Mouse (Mus musculus): ENCODE data around the gene Fam173a. TPM values are rescaled to one million over a fixed set of nuclear protein-coding genes. Genes with fewer than 3 reads are reported as not detected.
"Not testable (repeated sequence)": the region's sequence is repeated elsewhere in the genome, so short reads cannot be mapped to it uniquely, and the experiment has no call there.

The Fam173a gene
- polyA plus RNA-seq, 1 experiment from 2014 or later, result 57.1 TPM

GRCm38 (mm10) chr17:25808789-25809605, 16.3 kb upstream of the Fam173a start, which contains the start of gene Fbxl16:
Fbxl16 (plus strand) TSS chr17:25809085.
- Histone ChIP-seq H3K27me3 (ENCODE audit: control insufficient read depth, insufficient read depth, low read depth, low read length) (peaks cover 55% of the 10 kb centered on the region), H3K27ac (ENCODE audit: low read length) (no peak within 1 kb of the TSS), H3K4me3 (ENCODE audit: low read depth, low read length) (peak within 1 kb of the TSS; percentile 56), H3K9ac (ENCODE audit: low read depth, low read length) (peak within 1 kb of the TSS; percentile 8; the same call in 1 of the 2 replicates), H3K4me1 (ENCODE audit: control insufficient read depth, low read depth, low read length) (peaks cover 9% of the 10 kb centered on the region), H3K36me3 (ENCODE audit: control insufficient read depth, insufficient read depth) (no peaks in the 10 kb centered on the region), H3K4me2 (ENCODE audit: low read depth, low read length) (peak within 1 kb of the TSS; percentile 67), H3K9me3 (replicated peaks; ENCODE audit: control insufficient read depth, low read length) (no peaks in the 10 kb centered on the region)
- under 1% methylated on average over 91 of the region's 100 CpGs for WGBS (ENCODE audit: insufficient replicate concordance)
- ATAC-seq (ENCODE audit: low read depth), result peak; percentile 66; the same call in 1 of the 2 replicates

DNA sequence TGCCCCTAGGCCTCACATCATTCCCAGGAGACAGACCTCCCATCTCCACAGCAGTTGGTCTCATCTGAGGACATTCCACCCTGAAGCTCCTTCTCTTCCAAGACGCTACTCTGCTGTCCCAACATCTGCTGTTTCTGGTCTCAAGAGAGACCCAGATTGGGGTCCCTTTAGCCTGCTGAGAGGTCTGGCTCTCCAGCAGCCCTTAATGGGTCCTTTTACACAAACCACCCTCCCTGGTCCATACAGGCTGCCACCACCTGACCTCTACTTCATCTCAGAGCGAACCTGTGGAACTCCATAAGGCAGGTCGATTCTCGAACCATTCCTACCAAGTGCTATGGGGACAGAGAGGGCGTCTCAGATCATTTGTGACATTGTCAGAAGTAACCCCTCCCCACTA, 15.3 kb upstream of the Fam173a start:
- H3K27me3 ChIP-seq (ENCODE audit: control insufficient read depth, insufficient read depth, low read depth, low read length), result peaks cover 50% of the 10 kb centered on the region

DNA sequence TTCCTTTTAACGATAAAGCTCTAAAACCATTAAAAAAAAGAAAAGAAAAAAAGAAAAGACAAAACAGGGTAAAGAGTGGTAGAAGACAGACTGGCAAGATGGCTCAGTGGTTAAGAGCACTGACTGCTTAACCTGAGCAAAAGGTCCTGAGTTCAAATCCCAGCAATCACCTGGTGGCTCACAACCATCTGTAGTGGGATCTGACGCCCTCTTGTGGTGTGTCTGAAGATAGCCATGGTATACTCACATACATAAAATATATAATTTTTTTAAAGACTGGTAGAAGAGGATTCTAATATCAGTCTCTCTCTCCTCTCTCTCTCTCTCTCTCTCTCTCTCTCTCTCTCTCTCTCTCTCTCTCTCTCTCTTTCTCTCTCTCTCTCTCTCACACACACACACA, 14.8 kb upstream of the Fam173a start:
- H3K27me3 ChIP-seq (ENCODE audit: control insufficient read depth, insufficient read depth, low read depth, low read length), result peaks cover 49% of the 10 kb centered on the region
- not testable (repeated sequence) for H3K36me3 ChIP-seq (ENCODE audit: control insufficient read depth, insufficient read depth); ATAC-seq (ENCODE audit: low read depth); H3K9ac ChIP-seq (ENCODE audit: low read depth, low read length); H3K27ac ChIP-seq (ENCODE audit: low read length); H3K4me2 ChIP-seq (ENCODE audit: low read depth, low read length); H3K4me1 ChIP-seq (ENCODE audit: control insufficient read depth, low read depth, low read length); H3K4me3 ChIP-seq (ENCODE audit: low read depth, low read length); H3K9me3 ChIP-seq (replicated peaks; ENCODE audit: control insufficient read depth, low read length)
- 29% methylated on average over 2 of the region's 2 CpGs for WGBS (ENCODE audit: insufficient replicate concordance)

More for the DNA sequence above, 15.3 kb upstream of the Fam173a start:
- Histone ChIP-seq H3K36me3 (ENCODE audit: control insufficient read depth, insufficient read depth) (no peaks in the 10 kb centered on the region), H3K4me1 (ENCODE audit: control insufficient read depth, low read depth, low read length) (peaks cover 9% of the 10 kb centered on the region), H3K4me3 (ENCODE audit: low read depth, low read length) (no peak overlapping the region), H3K9ac (ENCODE audit: low read depth, low read length) (no peak overlapping the region), H3K9me3 (replicated peaks; ENCODE audit: control insufficient read depth, low read length) (no peaks in the 10 kb centered on the region), H3K27ac (ENCODE audit: low read length) (no peak overlapping the region), H3K4me2 (ENCODE audit: low read depth, low read length) (no peak overlapping the region)
- no peak for ATAC-seq (ENCODE audit: low read depth)
- 33% methylated on average over 5 of the region's 5 CpGs for WGBS (ENCODE audit: insufficient replicate concordance)

- H3K4me2 ChIP-seq (ENCODE audit: low read depth, low read length), result no peak overlapping the region
- H3K9ac ChIP-seq (ENCODE audit: low read depth, low read length), result no peak overlapping the region
- H3K36me3 ChIP-seq (ENCODE audit: control insufficient read depth, insufficient read depth), result no peaks in the 10 kb centered on the region
- no peak overlapping the region for H3K4me3 ChIP-seq (ENCODE audit: low read depth, low read length)
- WGBS (ENCODE audit: insufficient replicate concordance), result 64% methylated on average over 4 of the region's 4 CpGs
- no peak for ATAC-seq (ENCODE audit: low read depth)
- H3K27me3 ChIP-seq (ENCODE audit: control insufficient read depth, insufficient read depth, low read depth, low read length), result peaks cover 47% of the 10 kb centered on the region
- H3K27ac ChIP-seq (ENCODE audit: low read length), result no peak overlapping the region
- H3K4me1 ChIP-seq (ENCODE audit: control insufficient read depth, low read depth, low read length), result peaks cover 9% of the 10 kb centered on the region
- H3K9me3 ChIP-seq (replicated peaks; ENCODE audit: control insufficient read depth, low read length), result no peaks in the 10 kb centered on the region
These were observed 13.8 kb upstream of the Fam173a start for GRCm38 (mm10) chr17:25806507-25806906.

GRCm38 (mm10) chr17:25802825-25803517, 10.3 kb upstream of the Fam173a start:
- Histone ChIP-seq H3K9ac (ENCODE audit: low read depth, low read length) (no peak overlapping the region), H3K4me3 (ENCODE audit: low read depth, low read length) (no peak overlapping the region), H3K27ac (ENCODE audit: low read length) (no peak overlapping the region), H3K4me1 (ENCODE audit: control insufficient read depth, low read depth, low read length) (no peaks in the 10 kb centered on the region; the same call in 1 of the 2 replicates), H3K4me2 (ENCODE audit: low read depth, low read length) (no peak overlapping the region), H3K9me3 (replicated peaks; ENCODE audit: control insufficient read depth, low read length) (no peaks in the 10 kb centered on the region), H3K27me3 (ENCODE audit: control insufficient read depth, insufficient read depth, low read depth, low read length) (peaks cover 18% of the 10 kb centered on the region), H3K36me3 (ENCODE audit: control insufficient read depth, insufficient read depth) (no peaks in the 10 kb centered on the region)
- 8% methylated on average over 10 of the region's 10 CpGs for WGBS (ENCODE audit: insufficient replicate concordance)
- ATAC-seq (ENCODE audit: low read depth), result no peak

GRCm38 (mm10) chr17:25801029-25801428, 8.3 kb upstream of the Fam173a start:
- H3K27ac ChIP-seq (ENCODE audit: low read length), result no peak overlapping the region
- no peak for ATAC-seq (ENCODE audit: low read depth)
- WGBS (ENCODE audit: insufficient replicate concordance), result 3% methylated on average over 6 of the region's 6 CpGs
- no peak overlapping the region for H3K4me3 ChIP-seq (ENCODE audit: low read depth, low read length)
- H3K9ac ChIP-seq (ENCODE audit: low read depth, low read length), result no peak overlapping the region
- peaks cover 11% of the 10 kb centered on the region for H3K4me1 ChIP-seq (ENCODE audit: control insufficient read depth, low read depth, low read length)
- no peaks in the 10 kb centered on the region for H3K9me3 ChIP-seq (replicated peaks; ENCODE audit: control insufficient read depth, low read length)
- no peak overlapping the region for H3K4me2 ChIP-seq (ENCODE audit: low read depth, low read length)
- H3K27me3 ChIP-seq (ENCODE audit: control insufficient read depth, insufficient read depth, low read depth, low read length), result peaks cover 15% of the 10 kb centered on the region
- no peaks in the 10 kb centered on the region for H3K36me3 ChIP-seq (ENCODE audit: control insufficient read depth, insufficient read depth)

DNA sequence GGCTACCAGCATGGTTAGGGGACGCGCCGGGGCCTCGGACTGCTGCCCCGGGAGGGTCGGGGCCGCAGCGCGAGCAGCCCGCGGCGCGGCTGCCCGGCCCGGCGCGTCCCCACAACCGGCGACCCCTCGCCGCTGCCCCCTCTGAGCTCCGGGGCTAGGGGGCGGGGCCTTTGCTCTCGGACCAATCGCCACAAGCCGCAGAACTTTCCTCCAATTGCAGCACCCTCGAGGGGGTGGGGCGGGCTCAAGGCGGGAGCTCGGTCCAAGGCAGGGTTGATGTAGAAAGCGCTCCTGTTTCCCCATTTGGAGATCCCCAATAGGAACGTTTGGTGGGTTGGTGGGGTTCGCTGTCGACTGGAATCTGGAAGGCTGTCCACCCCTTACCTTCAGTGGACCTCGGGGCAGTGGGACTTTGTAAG, 4.3 kb upstream of the Fam173a start, which contains the start of gene Metrn:
TSS of gene Metrn (minus strand) at position 186 of the 419 bp plus-strand sequence.
- Histone ChIP-seq H3K4me1 (ENCODE audit: control insufficient read depth, low read depth, low read length) (peaks cover 29% of the 10 kb centered on the region), H3K4me2 (ENCODE audit: low read depth, low read length) (peak within 1 kb of the TSS; percentile 94), H3K27ac (ENCODE audit: low read length) (peak within 1 kb of the TSS; percentile 27; the same call in 1 of the 2 replicates), H3K36me3 (ENCODE audit: control insufficient read depth, insufficient read depth) (no peaks in the 10 kb centered on the region), H3K9ac (ENCODE audit: low read depth, low read length) (peak within 1 kb of the TSS; percentile 74), H3K27me3 (ENCODE audit: control insufficient read depth, insufficient read depth, low read depth, low read length) (peaks cover 5% of the 10 kb centered on the region), H3K4me3 (ENCODE audit: low read depth, low read length) (peak within 1 kb of the TSS; percentile 86), H3K9me3 (replicated peaks; ENCODE audit: control insufficient read depth, low read length) (no peaks in the 10 kb centered on the region)
- peak; percentile 80 for ATAC-seq (ENCODE audit: low read depth)
- WGBS (ENCODE audit: insufficient replicate concordance), result under 1% methylated on average over 28 of the region's 35 CpGs

DNA sequence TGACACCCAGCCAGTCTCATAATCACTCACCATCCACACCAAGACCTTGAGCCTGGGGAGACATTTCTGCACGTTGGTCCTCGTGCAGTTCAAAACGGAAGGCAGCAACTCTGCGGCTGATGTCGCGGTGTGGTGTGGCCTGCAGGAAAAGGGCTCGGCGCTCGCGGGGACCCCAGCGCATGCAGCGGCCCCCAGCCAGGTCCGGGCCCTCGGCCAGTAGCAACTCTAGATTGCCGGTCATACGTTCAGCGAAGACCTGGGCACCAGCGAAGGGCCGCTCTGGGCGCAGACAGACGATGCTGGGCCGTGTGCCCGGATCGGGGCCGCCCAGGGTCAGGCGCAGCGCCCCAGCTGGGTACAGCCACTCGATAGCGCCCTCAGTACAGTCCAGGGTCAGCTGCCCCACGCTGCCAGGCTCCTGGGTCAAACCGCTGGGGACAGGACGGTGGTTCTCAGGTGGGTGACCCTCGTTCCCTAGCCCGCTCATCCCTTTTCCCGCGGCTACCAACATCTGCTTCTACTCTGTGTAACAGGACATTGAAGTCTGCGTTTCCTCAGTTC, 3.6 kb upstream of the Fam173a start:
- ATAC-seq (ENCODE audit: low read depth), result 0 out of 2 replicates have a peak, but pooled peaks have one; percentile 7
- H3K4me3 ChIP-seq (ENCODE audit: low read depth, low read length), result peak overlapping the region; percentile 86
- no peak overlapping the region for H3K27ac ChIP-seq (ENCODE audit: low read length)
- WGBS (ENCODE audit: insufficient replicate concordance), result 1% methylated on average over 37 of the region's 37 CpGs
- peaks cover 32% of the 10 kb centered on the region for H3K4me1 ChIP-seq (ENCODE audit: control insufficient read depth, low read depth, low read length)
- peaks cover 2% of the 10 kb centered on the region; the same call in 1 of the 2 replicates for H3K27me3 ChIP-seq (ENCODE audit: control insufficient read depth, insufficient read depth, low read depth, low read length)
- H3K36me3 ChIP-seq (ENCODE audit: control insufficient read depth, insufficient read depth), result no peaks in the 10 kb centered on the region
- peak overlapping the region; percentile 94 for H3K4me2 ChIP-seq (ENCODE audit: low read depth, low read length)
- H3K9me3 ChIP-seq (replicated peaks; ENCODE audit: control insufficient read depth, low read length), result no peaks in the 10 kb centered on the region
- peak overlapping the region; percentile 74 for H3K9ac ChIP-seq (ENCODE audit: low read depth, low read length)

Data from liver, embryonic 16.5 days (tissue).